Mouse (Mus musculus) lung, postnatal 0 days (tissue): ENCODE data around the gene Sord. TPM values are rescaled to one million over a fixed set of nuclear protein-coding genes. Genes with fewer than 3 reads are reported as not detected.

Experiments used
- ATAC-seq: fragments of 200-750 bp; cut with Nextera tagmentation; 2 replicates; pipeline ENCODE4 v1.8.0; 2017; ENCODE audit warnings: moderate library complexity
- DNase-seq: peaks from one replicate; pipeline ENCODE4 v3.0.0-alpha.2; 2016; ENCODE audit warnings: low spot score
- H3K27ac ChIP-seq: fragments of 300-500 bp; sonication (generic); 2 replicates; pipeline ENCODE4 v1.5.1; 2014; ENCODE audit warnings: antibody characterized with exemption, mild to moderate bottlenecking, low read length, mixed read lengths
- H3K27me3 ChIP-seq: fragments of 300-500 bp; sonication (generic); replicated peaks from 2 replicates; pipeline ENCODE4 v1.6.1; 2014; ENCODE audit warnings: low read length, mixed read lengths; ENCODE audit not compliant: insufficient read depth
- H3K36me3 ChIP-seq: fragments of 300-500 bp; sonication (generic); 2 replicates; pipeline ENCODE4 v1.6.1; 2014; ENCODE audit warnings: low read length, mixed read lengths; ENCODE audit not compliant: insufficient read depth
- H3K4me1 ChIP-seq: fragments of 300-500 bp; sonication (generic); 2 replicates; pipeline ENCODE4 v1.6.1; 2014; ENCODE audit warnings: antibody characterized with exemption, low read depth, low read length, mixed read lengths; ENCODE audit not compliant: insufficient read depth
- H3K4me2 ChIP-seq: fragments of 300-500 bp; sonication (generic); replicated peaks from 2 replicates; pipeline ENCODE4 v1.6.1; 2014; ENCODE audit warnings: low read depth, mild to moderate bottlenecking, low read length, moderate library complexity, mixed read lengths
- H3K4me3 ChIP-seq: fragments of 300-500 bp; sonication (generic); 2 replicates; pipeline ENCODE4 v1.5.1; 2014; ENCODE audit warnings: low read depth, low read length
- H3K9ac ChIP-seq: fragments of 300-500 bp; sonication (generic); replicated peaks from 2 replicates; pipeline ENCODE4 v1.6.1; 2014; ENCODE audit warnings: low read depth, mild to moderate bottlenecking
- H3K9me3 ChIP-seq: fragments of 300-500 bp; sonication (generic); 2 replicates; pipeline ENCODE4 v1.6.1; 2016; ENCODE audit warnings: low read length, mixed read lengths
- CTCF ChIP-seq: IDR thresholded peaks from 2 replicates; pipeline ENCODE4 v1.5.1; 2016; ENCODE audit warnings: antibody characterized with exemption, mild to moderate bottlenecking
- EP300 ChIP-seq: IDR thresholded peaks from 2 replicates; pipeline ENCODE4 v1.6.1; 2016; ENCODE audit warnings: antibody characterized with exemption, mild to moderate bottlenecking, control low read depth
- WGBS: fragments of 180-500 bp; shearing (Covaris S2); extraction: QIAGEN DNeasy Blood & Tissue Kit; methylation state at CpG from one replicate; pipeline ENCODE4 v1.1.7; 2014; 5-methylcytosine and 5-hydroxymethylcytosine counted together
- polyA plus RNA-seq: library from polyadenylated mRNA; unstranded; fragments of >200 nt; fragmentation: Nextera tagmentation; extraction: Ambion mirVana; gene quantifications from 2 replicates; pipeline ENCODE4 v1.2.1, GENCODE M21; 2015

Sord gene
- polyA plus RNA-seq, 1 experiment from 2014 or later = 48.6 TPM

- ATAC-seq = no peak
- H3K36me3 ChIP-seq = no peaks in the 10 kb centered on the region
- H3K27me3 ChIP-seq = peaks cover 66% of the 10 kb centered on the region
- no peaks in the 10 kb centered on the region for H3K9me3 ChIP-seq
- TF ChIP-seq EP300 (no peak), CTCF (no peak)
- peak within 1 kb of the TSS; percentile 17; the same call in 1 of the 2 replicates for H3K4me3 ChIP-seq
- no peak for DNase-seq
- no peak within 1 kb of the TSS for H3K27ac ChIP-seq
- H3K4me2 ChIP-seq = peak within 1 kb of the TSS; percentile 45
- H3K9ac ChIP-seq = no peak within 1 kb of the TSS
- peaks cover 11% of the 10 kb centered on the region; the same call in 1 of the 2 replicates for H3K4me1 ChIP-seq
- 4% methylated on average over 13 of the region's 13 CpGs for WGBS
Measured at GRCm38 (mm10) chr2:122298096-122298499, 63.5 kb downstream of the Sord start, which contains the start of gene Duox2. Gene Duox2, minus strand, starts transcription at chr2:122298449.

- DNase-seq (peak; percentile 53), ATAC-seq (0 out of 2 replicates have a peak, but pooled peaks have one; percentile 25)
- 2% methylated on average over 43 of the region's 43 CpGs for WGBS
- no peak within 1 kb of the TSS for H3K9ac ChIP-seq
- no peak within 1 kb of the TSS for H3K27ac ChIP-seq
- peaks cover 11% of the 10 kb centered on the region; the same call in 1 of the 2 replicates for H3K4me1 ChIP-seq
- no peaks in the 10 kb centered on the region for H3K9me3 ChIP-seq
- no peaks in the 10 kb centered on the region for H3K36me3 ChIP-seq
- H3K4me3 ChIP-seq = peak within 1 kb of the TSS; percentile 17; the same call in 1 of the 2 replicates
- H3K27me3 ChIP-seq = peaks cover 66% of the 10 kb centered on the region
- H3K4me2 ChIP-seq = peak within 1 kb of the TSS; percentile 45
- TF ChIP-seq EP300 (no peak), CTCF (no peak)
Measured at GRCm38 (mm10) chr2:122298596-122299490, 64.3 kb downstream of the Sord start, which contains the start of gene Duoxa2. Gene Duoxa2, plus strand, starts transcription at chr2:122298900.

GRCm38 (mm10) chr2:122299911-122300655 lies 65.5 kb downstream of the Sord start:
- ATAC-seq = no peak
- no peak overlapping the region for H3K9ac ChIP-seq
- DNase-seq = no peak
- no peak overlapping the region for H3K4me3 ChIP-seq
- TF ChIP-seq CTCF = no peak
- TF ChIP-seq EP300 = no peak
- no peak overlapping the region for H3K4me2 ChIP-seq
- H3K27me3 ChIP-seq = peaks cover 58% of the 10 kb centered on the region
- 23% methylated on average over 14 of the region's 14 CpGs for WGBS
- H3K36me3 ChIP-seq = no peaks in the 10 kb centered on the region
- H3K4me1 ChIP-seq = peaks cover 11% of the 10 kb centered on the region; the same call in 1 of the 2 replicates
- no peak overlapping the region for H3K27ac ChIP-seq
- H3K9me3 ChIP-seq = no peaks in the 10 kb centered on the region

GRCm38 (mm10) chr2:122300656-122301020 lies 66.1 kb downstream of the Sord start:
- peak overlapping the region; percentile 20; the same call in 1 of the 2 replicates for H3K4me3 ChIP-seq
- H3K9me3 ChIP-seq = no peaks in the 10 kb centered on the region
- H3K4me2 ChIP-seq = peak overlapping the region; percentile 47; the same call in 1 of the 2 replicates

GRCm38 (mm10) chr2:122301081-122301920 lies 66.8 kb downstream of the Sord start:
- no peak for DNase-seq
- no peak for ATAC-seq

More at GRCm38 (mm10) chr2:122300656-122301020, 66.1 kb downstream of the Sord start:
- no peak for DNase-seq
- H3K27ac ChIP-seq = no peak overlapping the region
- peaks cover 57% of the 10 kb centered on the region for H3K27me3 ChIP-seq
- TF ChIP-seq EP300 (no peak), CTCF (no peak)
- H3K4me1 ChIP-seq = peaks cover 11% of the 10 kb centered on the region; the same call in 1 of the 2 replicates
- 3% methylated on average over 14 of the region's 14 CpGs for WGBS
- H3K9ac ChIP-seq = no peak overlapping the region
- no peaks in the 10 kb centered on the region for H3K36me3 ChIP-seq
- no peak for ATAC-seq

More at GRCm38 (mm10) chr2:122301081-122301920, 66.8 kb downstream of the Sord start:
- peaks cover 11% of the 10 kb centered on the region; the same call in 1 of the 2 replicates for H3K4me1 ChIP-seq
- H3K36me3 ChIP-seq = no peaks in the 10 kb centered on the region
- no peaks in the 10 kb centered on the region for H3K9me3 ChIP-seq
- no peak for TF ChIP-seq EP300
- no peak for TF ChIP-seq CTCF
- peak overlapping the region; percentile 47 for H3K4me2 ChIP-seq
- no peak overlapping the region for H3K9ac ChIP-seq
- peaks cover 54% of the 10 kb centered on the region for H3K27me3 ChIP-seq
- H3K27ac ChIP-seq = no peak overlapping the region
- peak overlapping the region; percentile 20; the same call in 1 of the 2 replicates for H3K4me3 ChIP-seq
- 2% methylated on average over 48 of the region's 48 CpGs for WGBS
